Mouse (Mus musculus) liver, embryonic 11.5 days (tissue): Measurements from ENCODE around the gene 1700069L16Rik. TPM values are rescaled to one million over a fixed set of nuclear protein-coding genes. Genes with fewer than 3 reads are reported as not detected.

Source experiments
- ATAC-seq: fragments of 200-750 bp; cut with Nextera tagmentation; replicated peaks from 2 replicates; pipeline ENCODE4 v1.8.0; 2017; ENCODE audit warnings: moderate number of reproducible peaks, mild to moderate bottlenecking, moderate TSS enrichment, moderate library complexity; ENCODE audit not compliant: low FRiP score
- DNase-seq: peaks from one replicate; pipeline ENCODE4 v3.0.0-alpha.2; 2017; ENCODE audit warnings: low spot score
- H3K27ac ChIP-seq: fragments of 300-500 bp; sonication (generic); 2 replicates; pipeline ENCODE4 v1.5.1; 2014; ENCODE audit warnings: mild to moderate bottlenecking, low read depth, low read length, control low read depth
- H3K27me3 ChIP-seq: fragments of 300-500 bp; sonication (generic); replicated peaks from 2 replicates; pipeline ENCODE4 v1.6.1; 2014; ENCODE audit warnings: low read length, mixed read lengths; ENCODE audit not compliant: control insufficient read depth, insufficient read depth
- H3K36me3 ChIP-seq: fragments of 300-500 bp; sonication (generic); 2 replicates; pipeline ENCODE4 v1.6.1; 2014; ENCODE audit warnings: mild to moderate bottlenecking, low read length, moderate library complexity, mixed read lengths; ENCODE audit not compliant: control insufficient read depth, insufficient read depth
- H3K4me1 ChIP-seq: fragments of 300-500 bp; sonication (generic); replicated peaks from 2 replicates; pipeline ENCODE4 v1.6.1; 2014; ENCODE audit warnings: low read length, mixed read lengths; ENCODE audit not compliant: control insufficient read depth, insufficient read depth
- H3K4me2 ChIP-seq: fragments of 300-500 bp; sonication (generic); 2 replicates; pipeline ENCODE4 v1.6.1; 2014; ENCODE audit warnings: mild to moderate bottlenecking, control low read depth, moderate library complexity
- H3K4me3 ChIP-seq: fragments of 300-500 bp; sonication (generic); 2 replicates; pipeline ENCODE4 v1.5.1; 2014; ENCODE audit warnings: low read depth, low read length, control low read depth
- H3K9ac ChIP-seq: fragments of 300-500 bp; sonication (generic); 2 replicates; pipeline ENCODE4 v1.6.1; 2014; ENCODE audit warnings: low read depth, low read length, control low read depth
- H3K9me3 ChIP-seq: fragments of 300-500 bp; sonication (generic); 2 replicates; pipeline ENCODE4 v1.6.1; 2016; ENCODE audit warnings: low read length, inconsistent platforms, mixed read lengths; ENCODE audit not compliant: control insufficient read depth
- WGBS: fragments of 180-500 bp; shearing (Covaris S2); extraction: QIAGEN DNeasy Blood & Tissue Kit; methylation state at CpG from one replicate; pipeline ENCODE4 v1.1.7; 2014; 5-methylcytosine and 5-hydroxymethylcytosine counted together
- polyA plus RNA-seq: library from polyadenylated mRNA; unstranded; fragments of >200 nt; fragmentation: Nextera tagmentation; extraction: Ambion mirVana; gene quantifications from 2 replicates; pipeline ENCODE4 v1.2.1, GENCODE M21; 2014

1700069L16Rik gene
- polyA plus RNA-seq, 1 experiment from 2014 or later = not detected

GRCm38 (mm10) chr5:113685471-113685870, 39.1 kb downstream of the 1700069L16Rik start:
- Histone ChIP-seq H3K4me1 (no peaks in the 10 kb centered on the region), H3K27ac (no peak overlapping the region), H3K36me3 (no peaks in the 10 kb centered on the region), H3K4me3 (no peak overlapping the region), H3K27me3 (no peaks in the 10 kb centered on the region), H3K9ac (no peak overlapping the region), H3K4me2 (no peak overlapping the region), H3K9me3 (no peaks in the 10 kb centered on the region)
- ATAC-seq = no peak
- WGBS = 76% methylated on average over 5 of the region's 5 CpGs
- no peak for DNase-seq

DNA sequence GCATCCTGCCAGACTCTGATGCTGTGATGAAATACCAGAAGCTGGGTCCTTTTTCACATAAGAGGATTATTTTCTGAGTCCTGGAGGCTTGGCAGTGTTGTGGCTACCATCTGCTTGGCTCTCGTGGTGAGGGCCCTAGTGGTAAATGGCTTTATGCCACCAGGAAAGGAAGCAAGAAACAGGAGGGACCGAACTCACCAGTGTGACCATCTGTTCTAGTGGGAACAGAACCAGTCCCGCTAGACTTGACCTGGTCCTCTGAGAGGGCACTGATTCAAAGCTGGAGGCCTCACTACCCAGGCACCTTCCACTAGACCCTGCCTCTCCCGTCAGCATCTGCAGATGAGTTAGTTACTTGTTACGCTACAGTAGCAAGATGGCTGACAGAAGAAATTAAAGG, 41.3 kb downstream of the 1700069L16Rik start:
- 80% methylated on average over 5 of the region's 5 CpGs for WGBS
- Histone ChIP-seq H3K4me1 (no peaks in the 10 kb centered on the region), H3K27me3 (no peaks in the 10 kb centered on the region), H3K4me3 (no peak overlapping the region), H3K27ac (no peak overlapping the region), H3K9me3 (no peaks in the 10 kb centered on the region), H3K9ac (no peak overlapping the region), H3K4me2 (no peak overlapping the region), H3K36me3 (no peaks in the 10 kb centered on the region)
- ATAC-seq (no peak), DNase-seq (no peak)

DNA sequence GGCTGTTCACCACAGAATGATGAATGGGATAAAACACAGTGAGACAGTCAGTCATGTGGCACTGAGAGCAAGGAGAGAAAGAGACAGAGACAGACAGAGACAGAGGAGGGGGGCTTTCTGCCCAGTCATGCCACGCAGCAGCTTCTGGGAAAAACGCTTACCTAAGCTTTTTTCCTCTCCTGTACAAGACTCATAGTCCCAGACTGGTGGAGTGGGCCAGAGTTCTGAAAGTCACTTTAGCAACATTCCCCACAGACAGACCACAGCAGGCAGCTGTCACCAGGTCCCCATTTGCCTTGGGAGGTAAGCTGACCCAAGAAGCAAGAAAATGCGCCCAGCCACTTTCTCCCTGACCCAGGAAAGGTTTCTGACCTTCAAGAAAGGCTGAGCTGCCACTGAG, 42.1 kb downstream of the 1700069L16Rik start:
- Histone ChIP-seq H3K9ac (no peak overlapping the region), H3K9me3 (no peaks in the 10 kb centered on the region), H3K4me1 (no peaks in the 10 kb centered on the region), H3K4me3 (no peak overlapping the region), H3K27ac (no peak overlapping the region), H3K36me3 (no peaks in the 10 kb centered on the region), H3K27me3 (no peaks in the 10 kb centered on the region), H3K4me2 (no peak overlapping the region)
- no peak for ATAC-seq
- whole genome bisulfite sequencing = 73% methylated on average over 3 of the region's 3 CpGs
- no peak for DNase-seq

DNA sequence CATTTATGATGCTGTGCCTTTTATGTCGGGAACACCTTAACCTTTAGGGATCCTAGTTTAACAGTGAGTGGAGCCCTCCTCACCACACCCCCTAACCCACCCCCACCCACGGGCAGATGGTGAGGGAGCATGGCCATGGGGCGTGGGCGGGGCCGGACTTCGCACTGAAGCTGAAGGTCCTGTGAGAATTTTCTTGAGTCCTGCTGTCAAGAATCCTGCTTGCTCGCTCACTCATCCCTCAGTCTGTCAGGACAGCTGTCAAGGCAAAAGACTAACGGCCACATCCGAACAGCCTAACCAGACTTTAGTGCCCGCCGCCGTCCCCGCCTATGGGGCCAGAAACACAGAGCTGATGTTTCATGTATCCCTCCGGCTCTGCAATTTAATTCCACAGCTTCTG, 43.4 kb downstream of the 1700069L16Rik start:
- no peak for DNase-seq
- Histone ChIP-seq H3K4me2 (no peak overlapping the region), H3K27ac (no peak overlapping the region), H3K9ac (no peak overlapping the region), H3K9me3 (no peaks in the 10 kb centered on the region), H3K36me3 (no peaks in the 10 kb centered on the region), H3K27me3 (no peaks in the 10 kb centered on the region), H3K4me3 (no peak overlapping the region), H3K4me1 (no peaks in the 10 kb centered on the region)
- WGBS = 74% methylated on average over 14 of the region's 14 CpGs
- ATAC-seq = no peak

- 85% methylated on average over 4 of the region's 4 CpGs for WGBS
- DNase-seq = no peak
- Histone ChIP-seq H3K9me3 (no peaks in the 10 kb centered on the region), H3K4me2 (no peak overlapping the region), H3K4me3 (no peak overlapping the region), H3K9ac (no peak overlapping the region), H3K4me1 (no peaks in the 10 kb centered on the region), H3K27me3 (no peaks in the 10 kb centered on the region), H3K36me3 (no peaks in the 10 kb centered on the region), H3K27ac (no peak overlapping the region)
- no peak for ATAC-seq
Measured at GRCm38 (mm10) chr5:113679509-113679908, 45.1 kb downstream of the 1700069L16Rik start.

DNA sequence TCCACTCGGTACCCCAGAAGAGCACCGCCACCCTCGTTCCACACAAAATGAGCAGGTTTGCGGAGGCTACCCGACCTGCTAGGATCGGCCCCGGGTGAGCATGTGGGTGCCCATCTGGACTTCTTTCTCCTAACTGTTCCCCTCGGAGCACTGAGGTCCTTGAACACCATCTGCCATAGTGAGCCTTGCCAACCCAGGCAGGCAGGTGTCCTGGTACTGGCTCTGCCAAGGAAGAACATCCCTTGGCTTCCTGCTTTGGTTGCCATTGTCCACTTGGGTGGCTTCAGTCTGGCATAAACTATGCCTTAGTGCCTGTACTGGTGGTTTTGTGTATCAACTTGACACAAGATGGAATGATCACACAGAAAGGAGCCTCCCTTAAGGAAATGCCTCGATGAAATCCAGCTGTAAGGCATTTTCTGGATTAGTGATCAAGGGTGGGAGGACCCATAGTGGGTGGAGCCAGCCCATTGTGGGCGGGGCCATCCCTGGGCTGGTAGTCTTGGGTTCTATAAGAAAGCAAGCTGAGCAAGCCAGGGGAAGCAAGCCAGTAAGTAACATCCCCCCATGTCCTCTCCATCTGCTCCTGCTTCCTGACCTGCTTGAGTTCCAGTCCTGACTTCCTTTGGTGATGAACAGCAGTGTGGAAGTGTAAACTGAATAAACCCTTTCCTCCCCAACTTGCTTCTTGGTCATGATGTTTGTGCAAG, 45.7 kb downstream of the 1700069L16Rik start:
- Histone ChIP-seq H3K36me3 (no peaks in the 10 kb centered on the region), H3K9me3 (no peaks in the 10 kb centered on the region), H3K4me3 (no peak overlapping the region), H3K27me3 (no peaks in the 10 kb centered on the region), H3K4me1 (no peaks in the 10 kb centered on the region), H3K27ac (no peak overlapping the region), H3K9ac (no peak overlapping the region), H3K4me2 (no peak overlapping the region)
- 82% methylated on average over 10 of the region's 10 CpGs for WGBS
- no peak for ATAC-seq
- no peak for DNase-seq

DNA sequence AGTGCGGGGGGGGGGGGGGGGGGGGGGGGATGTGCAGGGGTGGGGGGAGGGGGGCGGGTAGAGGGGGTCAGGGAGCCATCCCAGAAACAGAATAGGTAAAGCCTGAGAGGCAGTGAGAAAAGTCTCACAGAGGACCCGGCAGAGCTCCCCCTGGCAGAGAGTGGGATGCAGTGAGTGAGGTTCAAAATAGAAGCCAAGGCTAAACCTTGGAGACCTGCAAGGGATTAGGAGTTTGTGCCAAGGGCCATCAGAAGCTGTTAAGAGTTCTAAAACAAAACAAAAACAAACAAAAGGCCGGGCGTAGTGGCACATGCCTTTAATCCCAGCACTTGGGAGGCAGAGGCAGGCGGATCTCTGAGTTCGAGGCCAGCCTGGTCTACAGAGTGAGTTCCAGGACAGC, 47.0 kb downstream of the 1700069L16Rik start:
- no peak overlapping the region for H3K4me3 ChIP-seq
- DNase-seq (no peak), ATAC-seq (no peak)
- H3K36me3 ChIP-seq = no peaks in the 10 kb centered on the region
- no peaks in the 10 kb centered on the region for H3K27me3 ChIP-seq
- H3K27ac ChIP-seq = no peak overlapping the region
- WGBS = 69% methylated on average over 6 of the region's 7 CpGs
- H3K4me2 ChIP-seq = no peak overlapping the region
- H3K4me1 ChIP-seq = no peaks in the 10 kb centered on the region
- no peaks in the 10 kb centered on the region for H3K9me3 ChIP-seq
- no peak overlapping the region for H3K9ac ChIP-seq

DNA sequence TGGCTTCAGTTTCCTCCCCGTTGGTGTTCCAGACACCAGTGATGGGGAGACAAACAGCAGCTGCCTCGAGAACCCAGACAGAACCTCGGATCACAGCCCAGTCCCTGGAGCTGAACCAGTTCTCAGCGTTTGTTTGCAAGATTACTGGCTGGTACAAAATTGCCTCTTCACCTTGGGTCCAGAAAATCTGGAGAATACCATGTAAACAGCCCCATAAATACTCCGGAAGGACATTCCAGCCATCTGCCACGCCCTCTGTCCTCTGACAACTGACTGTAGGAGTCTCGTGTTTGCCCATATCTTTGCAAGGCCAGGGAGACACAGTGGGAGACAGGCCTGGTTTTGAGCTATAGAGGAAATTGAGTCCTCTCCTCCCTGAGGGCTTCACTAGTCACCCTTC, 49.7 kb downstream of the 1700069L16Rik start:
- no peak overlapping the region for H3K4me3 ChIP-seq
- H3K27ac ChIP-seq = no peak overlapping the region
- H3K27me3 ChIP-seq = no peaks in the 10 kb centered on the region
- ATAC-seq = no peak
- H3K4me2 ChIP-seq = no peak overlapping the region
- WGBS = 59% methylated on average over 7 of the region's 7 CpGs
- H3K36me3 ChIP-seq = no peaks in the 10 kb centered on the region
- no peaks in the 10 kb centered on the region for H3K9me3 ChIP-seq
- no peak overlapping the region for H3K9ac ChIP-seq
- no peaks in the 10 kb centered on the region for H3K4me1 ChIP-seq
- no peak for DNase-seq

GRCm38 (mm10) chr5:113672456-113672855, 52.1 kb downstream of the 1700069L16Rik start:
- DNase-seq (no peak), ATAC-seq (no peak)
- Histone ChIP-seq H3K27ac (no peak overlapping the region), H3K4me2 (no peak overlapping the region), H3K4me1 (no peaks in the 10 kb centered on the region), H3K27me3 (no peaks in the 10 kb centered on the region), H3K9me3 (no peaks in the 10 kb centered on the region), H3K4me3 (no peak overlapping the region), H3K9ac (no peak overlapping the region), H3K36me3 (no peaks in the 10 kb centered on the region)
- 38% methylated on average over 7 of the region's 7 CpGs for WGBS
